Mouse (Mus musculus) C3H10T1/2 (cell line): Measurements from ENCODE around the gene Gria3. TPM values are rescaled to one million over a fixed set of nuclear protein-coding genes. Genes with fewer than 3 reads are reported as not detected.

Experiments
- polyA plus RNA-seq, 2 experiments: library from polyadenylated mRNA; unstranded; fragments of >200 nt; fragmentation: generic; extraction: Trizol; gene quantifications; one replicate each; pipeline ENCODE4 v1.2.1; 2012; ENCODE audit warnings: missing spikeins in 2 of 2

The Gria3 gene
- 1 to 10 TPM in 1 of 2 experiments, under 1 TPM in 1; 0.28 to 2.5 TPM for polyA plus RNA-seq

DNA sequence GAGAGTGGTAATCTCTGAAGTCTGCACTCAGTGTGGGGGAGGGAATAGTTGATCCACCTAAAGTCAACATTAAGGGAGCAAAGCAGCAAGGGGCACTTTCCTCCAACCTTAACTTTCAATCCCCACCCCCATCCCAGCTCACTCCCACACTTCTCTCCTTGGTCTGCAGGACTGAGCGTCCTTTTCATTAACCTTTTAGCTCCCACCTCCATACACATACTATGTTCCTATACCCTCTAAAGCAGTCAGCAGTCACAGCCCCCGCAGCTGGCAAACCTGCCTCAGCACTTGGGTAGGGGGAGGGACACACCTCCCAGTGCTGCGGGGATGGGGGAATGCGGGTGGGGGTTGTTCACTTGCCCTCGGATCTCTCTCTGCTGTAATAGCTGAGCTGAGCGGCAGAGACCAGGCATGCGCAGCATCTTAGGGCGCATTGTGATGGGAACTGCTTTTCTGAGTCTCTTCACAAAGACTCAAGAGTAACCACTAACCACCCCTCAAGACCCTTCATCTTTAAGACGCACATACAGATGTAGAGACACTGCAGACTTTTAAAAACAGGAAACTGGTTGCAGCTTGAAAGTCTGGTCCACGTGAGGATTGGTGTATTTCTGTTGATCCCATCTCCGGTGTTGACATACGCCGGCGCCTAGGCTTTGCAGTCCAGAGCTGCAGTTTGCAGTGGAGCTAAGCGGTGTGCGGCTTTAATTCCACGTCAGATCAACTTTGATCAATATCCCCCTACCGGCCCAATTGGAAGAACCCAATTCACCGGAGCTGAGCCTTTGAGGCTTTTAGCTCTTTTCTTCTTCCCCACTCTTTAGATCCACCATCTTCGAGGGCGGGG is at the start of gene Gria3:
Gria3 (plus strand) TSS at position 797 of the 847 bp plus-strand sequence.

